Mouse (Mus musculus) testis, adult 2 months (tissue): Measurements from ENCODE around the gene Fam69a. TPM values are rescaled to one million over a fixed set of nuclear protein-coding genes. Genes with fewer than 3 reads are reported as not detected.
"Not testable (repeated sequence)": the region's sequence is repeated elsewhere in the genome, so short reads cannot be mapped to it uniquely, and the experiment has no call there.

Experiments
- H3K27ac ChIP-seq: fragments of 200-500 bp; 2 replicates; pipeline ENCODE4 v1.5.1; 2012; ENCODE audit warnings: low read depth, low read length; ENCODE audit not compliant: control insufficient read depth, insufficient read depth
- H3K27me3 ChIP-seq: fragments of 200-500 bp; 2 replicates; pipeline ENCODE4 v1.6.1; 2012; ENCODE audit warnings: mild to moderate bottlenecking, low read length, moderate library complexity; ENCODE audit not compliant: control insufficient read depth, insufficient read depth
- H3K36me3 ChIP-seq: fragments of 200-500 bp; 2 replicates; pipeline ENCODE4 v1.6.1; 2012; ENCODE audit warnings: mild to moderate bottlenecking, low read length; ENCODE audit not compliant: control insufficient read depth, insufficient read depth
- H3K4me1 ChIP-seq: fragments of 200-500 bp; 2 replicates; pipeline ENCODE4 v1.6.1; 2012; ENCODE audit warnings: low read length; ENCODE audit not compliant: control insufficient read depth, insufficient read depth
- H3K4me3 ChIP-seq: fragments of 200-500 bp; 2 replicates; pipeline ENCODE4 v1.5.1; 2012; ENCODE audit warnings: low read depth, mild to moderate bottlenecking, low read length, moderate library complexity, mixed read lengths; ENCODE audit not compliant: control insufficient read depth
- CTCF ChIP-seq: fragments of 200-500 bp; IDR thresholded peaks from 2 replicates; pipeline ENCODE4 v1.5.1; 2012; ENCODE audit warnings: low read depth, mild to moderate bottlenecking, inconsistent platforms, low read length, moderate library complexity; ENCODE audit not compliant: control insufficient read depth, insufficient read depth, insufficient replicate concordance
- POLR2A ChIP-seq: fragments of 200-500 bp; IDR thresholded peaks from 2 replicates; pipeline ENCODE4 v1.6.1; 2012; ENCODE audit warnings: low read depth, mild to moderate bottlenecking, inconsistent platforms, low read length, moderate library complexity; ENCODE audit not compliant: control insufficient read depth
- polyA plus RNA-seq: library from polyadenylated mRNA; depleted of rRNA; stranded (reverse); fragments of >200 nt; gene quantifications from 2 replicates; pipeline ENCODE4 v1.2.3, GENCODE M21; 2012

Gene Fam69a
- polyA plus RNA-seq, 1 experiment = 2.3 TPM

GRCm38 (mm10) chr5:107942941-107943340, 43.9 kb downstream of the Fam69a start:
- peaks cover 3% of the 10 kb centered on the region; the same call in 1 of the 2 replicates for H3K4me1 ChIP-seq
- no peak for TF ChIP-seq CTCF
- TF ChIP-seq POLR2A = no peak
- no peaks in the 10 kb centered on the region for H3K27me3 ChIP-seq
- no peak overlapping the region for H3K27ac ChIP-seq
- H3K4me3 ChIP-seq = no peak overlapping the region
- no peaks in the 10 kb centered on the region for H3K36me3 ChIP-seq

GRCm38 (mm10) chr5:107941222-107941621, 45.7 kb downstream of the Fam69a start:
- TF ChIP-seq POLR2A (no peak), CTCF (no peak)
- Histone ChIP-seq H3K4me3 (no peak overlapping the region), H3K27ac (no peak overlapping the region), H3K27me3 (no peaks in the 10 kb centered on the region), H3K36me3 (no peaks in the 10 kb centered on the region), H3K4me1 (peaks cover 3% of the 10 kb centered on the region; the same call in 1 of the 2 replicates)

- Histone ChIP-seq H3K36me3 (no peaks in the 10 kb centered on the region), H3K4me3 (no peak overlapping the region), H3K27ac (no peak overlapping the region), H3K4me1 (peaks cover 3% of the 10 kb centered on the region; the same call in 1 of the 2 replicates), H3K27me3 (no peaks in the 10 kb centered on the region)
- TF ChIP-seq CTCF = no peak
Measured at GRCm38 (mm10) chr5:107939701-107940100, 47.2 kb downstream of the Fam69a start.

GRCm38 (mm10) chr5:107938886-107939285, 48.0 kb downstream of the Fam69a start:
- no peaks in the 10 kb centered on the region for H3K4me1 ChIP-seq

GRCm38 (mm10) chr5:107938483-107938882, 48.4 kb downstream of the Fam69a start:
- not testable (repeated sequence) for H3K27me3 ChIP-seq, H3K36me3 ChIP-seq, H3K4me3 ChIP-seq, H3K27ac ChIP-seq, H3K4me1 ChIP-seq

More at GRCm38 (mm10) chr5:107938886-107939285, 48.0 kb downstream of the Fam69a start:
- no peaks in the 10 kb centered on the region for H3K36me3 ChIP-seq
- H3K27me3 ChIP-seq = no peaks in the 10 kb centered on the region
- no peak overlapping the region for H3K4me3 ChIP-seq
- H3K27ac ChIP-seq = no peak overlapping the region
- no peak for TF ChIP-seq POLR2A
- no peak for TF ChIP-seq CTCF

- TF ChIP-seq POLR2A (no peak), CTCF (no peak)
- no peak overlapping the region for H3K27ac ChIP-seq
- no peaks in the 10 kb centered on the region for H3K4me1 ChIP-seq
- H3K4me3 ChIP-seq = no peak overlapping the region
- H3K27me3 ChIP-seq = no peaks in the 10 kb centered on the region
- no peaks in the 10 kb centered on the region for H3K36me3 ChIP-seq
Measured at GRCm38 (mm10) chr5:107936625-107937389, 50.1 kb downstream of the Fam69a start.

GRCm38 (mm10) chr5:107934770-107935543, 51.9 kb downstream of the Fam69a start:
- TF ChIP-seq POLR2A (no peak), CTCF (no peak)
- no peaks in the 10 kb centered on the region for H3K4me1 ChIP-seq
- no peak overlapping the region for H3K4me3 ChIP-seq
- no peak overlapping the region for H3K27ac ChIP-seq
- no peaks in the 10 kb centered on the region for H3K36me3 ChIP-seq
- H3K27me3 ChIP-seq = no peaks in the 10 kb centered on the region

- Histone ChIP-seq H3K27me3 (no peaks in the 10 kb centered on the region), H3K27ac (no peak overlapping the region), H3K36me3 (no peaks in the 10 kb centered on the region), H3K4me3 (no peak overlapping the region), H3K4me1 (no peaks in the 10 kb centered on the region)
- no peak for TF ChIP-seq POLR2A
- no peak for TF ChIP-seq CTCF
Measured at GRCm38 (mm10) chr5:107933202-107933974, 53.5 kb downstream of the Fam69a start.
